In the genomic region with DNA sequence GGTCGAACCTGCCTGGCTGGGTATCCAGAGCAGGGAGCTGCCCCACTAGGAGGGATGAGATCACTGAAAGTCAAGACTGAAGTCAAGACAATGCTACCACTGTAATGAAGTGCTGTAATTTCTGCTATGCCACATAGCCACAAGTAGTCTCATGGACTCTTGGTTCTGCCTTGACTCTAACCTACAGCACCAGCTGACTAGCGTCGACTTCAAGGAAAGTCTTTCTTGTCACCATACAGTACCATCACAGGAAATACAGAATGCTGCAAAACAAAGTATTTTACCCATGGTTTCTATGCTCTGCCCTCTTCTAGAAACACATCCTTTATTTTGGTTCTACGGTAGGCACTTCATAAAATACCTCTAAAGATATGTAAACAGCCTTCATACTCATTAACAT, we compare ENCODE assay signal across 15 mouse cellular contexts.
"Had no signal": no experiment of that assay in that cellular context is flagged by ENCODE, and none has a peak within 500 bp of the region (broad histone marks: within the 10 kb centered on the region; RNA-seq: fewer than 3 reads in every experiment).

No protein-coding gene starts in this region.

- DNase-seq: kidney, adult 11 months; kidney, adult 8-10 months; kidney, postnatal 10 days; kidney, postnatal 36 days; layer of hippocampus, postnatal 36 days; liver, embryonic 13.5 days; lung, adult 2 months; lung, postnatal 14 days; lung, postnatal 4 days; midbrain, embryonic 14.5 days; right cerebral cortex, adult 18-20 months; right cerebral cortex, postnatal 14 days; right cerebral cortex, postnatal 4 days; thymus, postnatal 36 days had no signal

- ATAC-seq: intestine, embryonic 15.5 days had no signal
